Mouse (Mus musculus) bone marrow macrophage, adult 2 months (primary cell): ENCODE data around the gene Fam160a1.

Experiments
- CTCF ChIP-seq: IDR thresholded peaks from 2 replicates; pipeline ENCODE4 v1.5.1; 2012; ENCODE audit warnings: low read depth, mild to moderate bottlenecking, low read length, moderate library complexity
- POLR2A ChIP-seq: IDR thresholded peaks from 2 replicates; pipeline ENCODE4 v1.6.1; 2012; ENCODE audit warnings: mild to moderate bottlenecking, low read depth, low read length, borderline replicate concordance

- TF ChIP-seq CTCF (no peak), POLR2A (no peak)
These were observed 187.1 kb downstream of the Fam160a1 start for GRCm38 (mm10) chr3:85629895-85630510.
